Mouse (Mus musculus): ENCODE results near the gene Lmna.

Lmna gene

DNA sequence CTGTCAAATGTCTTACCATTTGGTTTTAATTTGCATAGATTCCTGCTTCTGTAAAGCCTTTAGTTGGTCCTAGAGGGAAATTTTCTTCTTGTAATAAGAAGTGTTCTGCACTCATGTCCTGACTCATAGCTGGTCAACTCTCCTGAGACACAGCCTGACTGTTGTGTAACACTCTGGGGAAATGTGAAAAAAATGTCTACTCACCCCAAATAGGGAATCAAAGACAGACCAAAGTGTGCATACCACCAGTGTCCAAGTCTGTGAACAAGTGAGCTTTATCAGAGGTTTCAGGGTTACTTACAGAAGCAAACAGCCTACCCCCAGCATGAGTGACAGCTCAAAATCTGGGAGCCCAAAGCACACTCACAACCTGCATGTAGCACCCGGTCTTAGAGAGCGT lies 44.6 kb downstream of the Lmna start:
- no peak for DNase-seq

DNA sequence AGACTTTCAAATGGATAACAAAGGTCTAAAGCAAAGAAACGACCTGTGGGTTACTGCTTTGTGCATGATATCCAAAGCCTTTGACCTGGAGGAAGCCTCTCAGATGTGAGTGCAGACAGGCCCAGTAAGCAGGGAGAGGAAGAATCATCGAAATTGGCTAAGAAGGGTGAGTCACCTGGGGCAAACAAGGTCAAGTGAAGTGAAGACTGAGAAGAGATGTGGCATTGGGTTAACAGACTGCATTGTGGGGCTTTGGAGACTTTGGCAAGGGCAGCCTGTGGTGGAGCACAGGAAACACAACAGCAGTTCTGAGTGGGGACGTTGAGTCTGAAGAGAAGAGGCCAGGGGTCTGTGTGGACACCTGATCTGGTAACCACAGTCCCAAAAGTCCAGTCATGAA lies 45.3 kb downstream of the Lmna start:
- no peak for DNase-seq

DNA sequence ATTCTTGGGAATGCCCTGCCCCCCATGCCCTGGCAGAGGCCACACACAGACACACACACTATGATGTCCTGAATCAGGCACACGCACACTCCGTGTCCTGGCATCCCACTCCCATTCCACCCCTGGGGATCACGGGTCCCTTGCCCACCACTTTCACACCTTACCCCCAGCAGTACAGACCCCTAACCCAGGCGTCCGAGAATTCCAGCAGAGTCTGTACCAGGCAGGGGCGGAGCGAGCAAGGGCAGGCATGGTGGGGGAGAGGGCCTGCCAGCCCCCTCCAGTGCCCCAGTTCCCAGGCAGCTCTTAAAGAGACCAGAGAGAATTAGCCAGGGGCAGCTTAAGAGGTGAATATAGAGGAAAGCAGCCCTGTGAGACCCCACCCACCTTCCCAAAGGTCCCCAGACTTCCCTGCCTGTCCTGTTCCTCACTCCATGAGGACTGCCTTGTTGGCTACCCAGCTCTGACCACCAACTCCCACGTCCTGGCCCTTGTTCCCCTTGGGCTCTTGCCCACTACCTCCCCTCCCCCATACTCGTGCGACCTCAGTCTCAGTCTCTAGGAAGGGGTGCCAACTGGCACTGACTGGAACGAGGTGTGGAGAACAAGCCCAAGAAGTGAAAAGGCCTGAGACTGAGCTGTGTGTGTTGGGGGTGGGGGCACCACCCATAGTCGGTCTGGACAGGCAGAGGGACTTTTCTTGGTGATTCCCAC lies 48.6 kb downstream of the Lmna start, which contains the start of gene Sema4a:
Gene Sema4a (minus strand): TSS at position 200 of the 714 bp plus-strand sequence.
- no peak for DNase-seq

DNA sequence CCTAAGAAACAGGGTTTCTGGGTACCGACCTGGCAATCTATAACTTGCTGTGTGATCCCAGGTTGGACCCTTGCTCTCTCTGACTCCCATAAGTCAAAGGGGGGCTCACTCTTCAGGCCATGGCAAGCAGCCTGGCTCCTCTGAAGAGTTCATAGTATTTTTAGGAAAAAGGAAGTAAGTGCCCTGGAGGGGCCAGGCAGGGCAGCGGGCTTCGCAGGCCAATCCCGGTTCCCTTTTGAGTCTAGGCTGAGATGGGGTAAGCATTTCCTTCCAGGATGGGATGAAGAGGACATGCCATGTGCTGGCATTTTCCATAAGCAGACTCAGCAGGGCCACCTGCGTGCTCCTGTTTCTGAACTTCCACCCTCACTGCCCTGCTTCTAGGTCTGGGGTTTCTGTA lies 49.7 kb downstream of the Lmna start:
- DNase-seq = no peak

DNA sequence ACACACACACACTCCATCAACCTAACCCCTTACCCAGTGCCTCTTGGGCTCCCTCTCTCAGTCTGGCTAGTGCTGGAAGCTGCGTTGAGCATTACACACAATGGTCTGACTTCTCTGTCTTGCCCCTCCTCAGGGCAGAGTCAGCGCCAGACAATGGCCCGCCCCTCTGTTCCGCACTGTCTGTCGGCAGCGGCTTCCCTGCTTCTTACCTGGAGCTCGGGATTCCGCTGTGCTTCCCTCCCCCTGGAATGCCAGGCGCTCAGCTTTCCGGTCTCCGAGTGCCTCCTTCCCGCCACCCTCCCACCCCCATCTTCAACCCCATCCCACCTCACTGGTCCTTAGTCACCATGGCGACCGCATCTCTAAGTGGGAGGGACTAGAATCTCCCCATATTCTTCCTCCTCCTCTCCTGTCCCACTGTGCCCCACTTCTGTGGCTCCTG lies 51.0 kb downstream of the Lmna start:
- no peak for DNase-seq

DNA sequence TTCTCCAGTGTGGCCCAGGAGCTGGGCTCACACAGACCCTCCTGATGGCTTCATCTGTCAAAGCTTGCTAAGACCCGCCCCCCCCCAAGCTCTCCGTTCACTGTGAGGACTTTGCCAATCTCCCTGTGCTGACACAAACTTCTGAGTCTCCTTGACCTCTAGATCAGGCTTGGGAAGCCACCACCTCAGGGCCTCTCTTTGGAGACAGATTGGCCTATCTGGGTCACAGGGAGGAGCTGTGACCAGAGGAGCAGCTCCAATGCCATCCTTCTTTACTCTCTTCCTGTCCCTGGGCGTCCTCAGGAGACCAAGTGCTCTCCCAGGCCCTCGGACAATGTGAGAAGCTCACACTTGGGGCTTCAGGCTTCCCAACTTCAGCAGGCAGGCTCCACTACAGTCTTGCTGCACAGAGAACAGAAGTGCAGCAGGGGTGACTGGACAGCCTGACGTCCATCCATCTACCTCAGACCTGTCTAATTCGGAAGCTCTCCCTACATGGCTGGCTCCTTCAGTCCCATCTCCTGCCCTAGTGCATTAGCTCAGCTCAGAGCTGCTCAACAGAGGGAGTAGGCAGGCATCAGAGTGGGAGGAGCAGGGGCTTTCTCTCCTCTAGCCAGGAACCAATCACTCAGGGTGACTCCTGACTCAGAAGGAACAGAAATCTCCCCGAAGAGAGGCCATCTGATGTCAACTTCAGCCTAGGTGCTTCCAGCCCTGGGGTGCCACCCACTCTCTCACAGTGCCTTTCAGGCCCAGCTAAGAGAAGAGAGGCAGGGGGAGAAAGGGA lies 52.8 kb downstream of the Lmna start:
- no peak for DNase-seq

DNA sequence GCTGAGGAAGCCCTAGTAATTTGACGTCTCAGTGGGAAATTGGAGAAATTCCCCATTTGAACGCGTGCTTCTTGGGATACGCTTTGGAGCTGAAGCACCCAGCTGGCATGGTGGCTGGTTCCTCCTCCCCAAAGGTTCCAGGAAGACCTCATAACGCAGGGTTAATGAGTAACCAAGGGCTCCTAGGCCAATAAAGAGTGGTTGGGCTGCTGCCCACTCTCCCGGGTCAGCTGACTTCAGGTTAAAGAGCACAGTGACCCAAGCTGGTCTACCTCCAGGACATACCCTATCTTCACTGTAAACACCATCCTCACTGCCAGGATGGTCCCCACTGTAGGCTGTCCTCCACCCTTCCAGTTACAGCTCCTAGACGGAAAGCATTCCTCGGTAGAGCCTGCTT lies 53.4 kb downstream of the Lmna start:
- no peak for DNase-seq

DNA sequence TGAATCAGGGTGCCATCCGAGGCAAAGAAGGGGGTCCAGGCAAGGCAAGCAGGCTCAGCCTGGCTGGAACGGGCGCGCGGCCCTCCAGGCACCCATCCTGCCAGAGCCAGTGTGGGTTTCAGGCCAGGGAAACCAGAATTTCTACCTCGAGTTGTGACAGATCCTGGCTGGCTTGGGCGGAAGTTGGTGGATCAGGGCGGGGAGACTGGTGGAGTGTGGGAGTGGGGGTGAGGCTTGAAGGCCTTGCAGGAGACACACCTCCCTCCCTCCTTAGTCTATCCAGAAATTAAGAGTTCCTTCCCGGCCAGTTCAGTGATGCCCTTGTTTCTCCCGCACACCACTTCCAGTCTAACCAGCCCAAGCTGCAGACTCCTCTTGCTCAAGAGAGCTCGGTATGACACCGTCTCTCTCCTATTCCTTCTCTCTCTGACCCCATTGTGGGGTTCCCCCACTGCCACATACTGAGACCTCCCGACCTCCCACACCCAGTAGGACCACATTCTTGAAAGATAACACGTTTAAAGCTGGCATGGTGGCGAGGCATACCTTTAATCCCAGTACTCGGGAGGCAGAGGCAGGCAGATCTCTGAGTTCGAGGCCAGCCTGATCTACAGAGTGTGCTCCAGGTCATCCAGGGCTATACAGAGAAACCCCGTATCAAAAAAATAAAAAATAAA lies 54.0 kb downstream of the Lmna start:
- DNase-seq = no peak

DNA sequence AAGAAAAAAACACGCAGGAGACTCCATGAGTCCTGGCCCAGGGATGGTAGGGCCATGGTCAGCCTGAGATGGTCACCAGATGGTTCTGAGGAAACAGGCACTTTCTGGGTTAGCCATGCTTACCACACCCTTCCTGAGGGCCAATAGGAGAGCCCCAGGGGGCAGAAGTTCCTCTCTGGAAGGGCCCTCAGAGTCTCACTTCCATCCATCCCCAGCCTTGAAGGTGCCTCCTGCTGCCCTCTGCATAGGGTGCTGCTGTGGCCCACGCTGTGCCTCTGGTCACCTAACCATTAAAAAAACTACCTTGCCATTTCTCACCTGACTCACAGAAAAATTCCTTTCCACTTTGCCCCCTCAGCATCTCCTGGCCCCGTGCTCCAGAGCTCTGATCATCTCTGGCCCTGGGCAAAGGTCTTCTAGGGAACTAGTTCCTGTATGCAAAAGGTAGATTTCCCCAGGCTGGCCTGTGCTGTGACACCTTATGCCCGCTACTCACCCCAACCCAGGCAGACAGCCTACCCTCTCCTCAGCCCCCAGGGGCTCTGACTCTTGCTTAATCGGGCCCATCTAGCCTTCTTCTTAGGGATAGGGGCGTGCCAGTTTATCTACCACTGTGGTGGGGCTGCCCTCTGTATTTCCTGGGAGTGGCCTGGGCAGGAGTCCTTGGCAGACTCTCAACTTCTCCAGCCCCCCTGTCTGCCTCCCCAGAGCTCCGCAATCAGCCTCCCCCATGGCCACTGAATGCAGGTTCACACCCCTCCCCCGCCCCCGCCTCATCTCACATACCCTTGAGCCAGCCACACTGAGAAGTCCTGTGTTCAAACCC lies 54.8 kb downstream of the Lmna start:
- no peak for DNase-seq

DNA sequence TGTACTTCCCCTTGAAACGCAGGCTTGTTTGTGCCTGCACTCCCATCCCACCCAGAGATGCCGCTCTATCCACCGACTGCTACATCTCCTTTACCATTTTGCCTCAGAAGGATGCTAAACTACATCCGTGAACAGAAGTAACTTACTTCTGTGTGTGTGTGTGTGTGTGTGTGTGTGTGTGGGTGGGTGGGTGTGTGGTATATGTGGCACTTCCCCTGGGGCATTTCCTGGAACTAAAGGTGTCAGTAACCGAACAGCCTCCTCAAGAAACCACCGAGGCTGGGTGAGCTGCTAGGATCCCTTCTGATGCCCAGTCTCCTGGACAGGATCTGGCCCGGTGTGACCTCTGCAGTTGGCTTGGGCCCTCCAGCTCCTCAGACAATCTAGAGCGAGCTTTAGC lies 55.8 kb downstream of the Lmna start:
- peak; percentile 69 for DNase-seq

DNA sequence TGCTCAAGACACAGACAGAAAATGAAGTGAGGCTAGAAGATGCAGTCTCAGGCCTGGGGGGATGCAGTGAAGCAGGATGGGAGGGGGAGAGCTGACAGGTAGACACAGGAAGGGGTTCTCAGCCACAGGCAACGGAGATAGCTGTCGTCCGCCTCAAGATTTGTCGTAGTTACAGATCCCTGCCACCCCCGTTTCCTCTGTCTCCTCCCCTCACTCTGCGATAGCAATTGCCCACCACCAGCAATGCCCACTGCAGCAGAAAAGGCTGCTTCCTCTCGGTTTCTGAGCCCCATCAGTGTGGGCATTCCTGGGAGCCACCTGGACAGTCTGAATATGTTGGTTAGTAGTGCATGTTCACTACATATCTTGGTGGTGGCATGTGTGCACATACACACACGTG lies 56.4 kb downstream of the Lmna start:
- peak; percentile 70 for DNase-seq

DNA sequence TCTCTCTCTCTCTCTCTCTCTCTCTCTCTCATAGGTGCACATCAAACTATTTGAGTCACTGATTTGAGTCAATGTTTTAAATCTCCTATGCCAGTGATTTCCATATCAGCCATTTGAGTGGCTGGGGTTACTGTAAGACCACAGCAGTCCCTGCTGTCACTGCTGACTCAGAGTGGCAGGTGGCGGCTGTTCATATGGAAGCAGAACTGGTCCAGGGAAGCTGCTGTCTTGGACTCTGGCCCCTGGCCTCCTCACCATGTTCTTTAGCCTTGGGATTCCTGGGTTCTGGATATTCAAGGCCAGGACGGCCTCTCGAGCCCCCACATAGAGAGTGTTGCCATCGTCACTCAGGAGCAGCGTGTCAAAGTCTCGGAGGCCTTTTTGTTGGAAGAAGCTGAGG lies 57.0 kb downstream of the Lmna start:
- DNase-seq = peak; percentile 7

DNA sequence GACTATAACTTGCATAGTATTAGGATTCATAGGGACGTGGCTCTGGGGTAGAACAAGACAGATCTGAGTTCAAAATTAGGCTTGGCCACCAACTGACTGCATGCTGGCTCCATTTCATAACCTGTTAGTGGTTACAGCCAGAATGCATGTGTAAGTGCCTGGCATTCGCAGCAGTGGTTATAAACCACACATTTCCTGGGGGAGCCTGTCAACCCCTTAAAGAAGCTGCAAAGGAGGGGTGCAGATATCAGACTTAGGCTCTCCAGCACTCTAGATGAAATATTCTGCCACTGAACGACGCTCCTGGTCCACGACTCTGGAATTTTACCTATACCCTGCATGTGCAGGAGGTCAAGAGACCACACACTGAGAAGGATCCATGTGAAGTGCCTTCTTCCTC lies 57.5 kb downstream of the Lmna start:
- peak; percentile 46 for DNase-seq

DNA sequence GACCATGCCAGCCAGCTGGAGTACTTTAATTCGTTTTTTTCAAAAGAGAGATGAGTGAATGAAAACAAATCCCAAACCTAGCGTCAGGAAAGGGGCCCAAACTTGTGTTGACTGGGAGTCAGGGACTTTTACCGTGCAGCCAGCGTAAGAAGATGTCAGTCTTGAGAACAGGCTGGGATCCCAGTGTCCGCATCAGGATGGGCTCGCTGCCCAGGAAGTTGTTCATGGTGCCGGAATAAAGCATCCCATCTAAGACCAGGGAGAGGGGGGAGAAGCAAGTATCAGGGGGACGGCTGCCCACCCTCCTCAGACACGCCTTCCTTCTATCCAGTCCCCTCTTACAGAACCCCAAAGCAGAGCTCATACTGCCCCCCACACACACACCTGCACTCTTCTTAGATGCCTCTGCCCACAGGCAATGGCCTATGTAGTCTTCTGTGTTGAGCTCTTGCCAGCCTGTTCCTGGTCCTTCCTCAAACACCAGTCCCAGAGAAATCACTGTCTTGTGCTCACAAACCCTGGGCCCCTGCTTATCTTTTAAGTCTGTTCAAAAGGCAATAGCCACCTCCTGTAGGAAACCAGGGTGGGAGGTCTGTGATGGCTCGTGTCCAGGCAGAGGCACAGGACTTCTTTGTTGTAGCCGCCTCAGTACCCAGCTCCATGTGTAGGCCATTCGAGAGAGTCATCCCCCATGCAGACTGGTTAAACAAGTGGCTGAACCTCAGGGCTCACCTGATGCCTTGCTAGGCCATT lies 59.2 kb downstream of the Lmna start:
- no peak for DNase-seq

DNA sequence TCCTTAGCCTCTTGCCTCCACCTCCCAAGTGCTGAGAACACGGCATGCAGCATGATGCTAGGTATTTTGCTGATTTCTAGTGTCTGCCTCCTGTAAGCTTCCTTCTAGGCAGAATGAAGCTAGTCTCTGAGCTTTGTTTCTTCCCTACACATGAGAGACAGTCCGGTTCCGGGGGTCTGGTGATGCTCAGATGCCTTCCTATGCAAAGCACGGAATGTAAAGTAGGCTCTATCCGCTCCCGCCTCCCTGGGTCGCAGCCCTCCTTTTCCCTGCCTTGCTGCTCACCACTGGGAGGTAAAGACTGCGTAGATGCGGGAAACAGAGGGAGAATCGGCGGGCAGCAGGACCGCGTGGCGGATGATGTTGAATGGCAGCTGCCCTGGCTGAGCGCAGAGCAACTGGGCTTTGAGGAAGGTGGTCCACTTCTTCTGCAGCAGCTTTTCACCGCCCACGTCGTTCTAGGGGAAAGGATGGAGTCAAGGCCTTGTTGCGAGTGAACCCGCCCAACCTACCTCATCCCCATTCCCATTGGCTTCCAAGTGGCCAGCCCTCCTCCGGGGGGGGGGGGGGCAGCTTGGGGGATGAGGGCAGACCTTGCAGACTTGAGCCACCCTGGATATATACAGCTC lies 60.2 kb downstream of the Lmna start:
- DNase-seq = no peak

DNA sequence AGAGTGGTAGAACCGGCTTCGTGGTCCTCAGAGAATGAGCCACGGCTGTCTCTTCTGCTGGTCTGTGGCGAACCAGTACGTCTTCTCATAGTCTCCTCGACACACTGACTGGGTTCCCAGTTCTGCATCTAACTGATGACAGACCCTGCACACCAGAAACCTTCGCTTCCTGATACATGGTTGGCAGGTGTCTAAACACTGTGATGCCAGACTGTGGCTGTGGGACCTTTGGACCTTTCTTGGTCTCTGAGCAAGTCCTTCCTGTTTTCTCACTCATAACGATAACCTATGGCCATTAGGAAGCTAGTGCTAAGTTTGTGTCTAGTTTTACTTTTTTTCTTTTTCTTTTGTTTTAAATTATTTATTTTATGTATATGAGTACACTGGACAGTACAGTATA lies 61.3 kb downstream of the Lmna start:
- no peak for DNase-seq

DNA sequence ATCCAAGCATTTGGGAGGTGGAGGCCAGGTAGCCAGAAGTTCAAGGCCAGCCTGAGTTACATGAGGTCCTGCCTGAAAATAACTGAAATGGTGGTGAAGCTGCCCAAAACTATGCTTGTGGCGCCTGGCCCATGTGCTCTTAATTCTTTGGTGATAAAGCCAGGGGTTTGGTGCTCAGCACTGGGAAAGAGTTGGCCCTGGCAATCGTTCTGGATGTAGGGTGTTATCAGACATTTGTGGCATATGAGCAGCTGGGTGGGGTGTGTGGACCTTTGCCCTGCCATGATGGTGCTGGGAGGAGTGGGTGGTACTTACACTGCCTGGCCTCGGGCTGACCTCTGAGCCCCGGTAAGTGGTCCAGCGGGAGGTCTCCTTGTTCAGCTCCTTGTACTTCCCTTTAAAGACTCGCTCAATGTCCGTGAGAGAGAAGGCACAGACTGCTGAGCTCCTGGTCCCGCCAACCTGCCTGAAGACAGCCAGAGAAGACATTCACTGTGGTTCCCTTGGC lies 62.0 kb downstream of the Lmna start:
- DNase-seq = no peak

DNA sequence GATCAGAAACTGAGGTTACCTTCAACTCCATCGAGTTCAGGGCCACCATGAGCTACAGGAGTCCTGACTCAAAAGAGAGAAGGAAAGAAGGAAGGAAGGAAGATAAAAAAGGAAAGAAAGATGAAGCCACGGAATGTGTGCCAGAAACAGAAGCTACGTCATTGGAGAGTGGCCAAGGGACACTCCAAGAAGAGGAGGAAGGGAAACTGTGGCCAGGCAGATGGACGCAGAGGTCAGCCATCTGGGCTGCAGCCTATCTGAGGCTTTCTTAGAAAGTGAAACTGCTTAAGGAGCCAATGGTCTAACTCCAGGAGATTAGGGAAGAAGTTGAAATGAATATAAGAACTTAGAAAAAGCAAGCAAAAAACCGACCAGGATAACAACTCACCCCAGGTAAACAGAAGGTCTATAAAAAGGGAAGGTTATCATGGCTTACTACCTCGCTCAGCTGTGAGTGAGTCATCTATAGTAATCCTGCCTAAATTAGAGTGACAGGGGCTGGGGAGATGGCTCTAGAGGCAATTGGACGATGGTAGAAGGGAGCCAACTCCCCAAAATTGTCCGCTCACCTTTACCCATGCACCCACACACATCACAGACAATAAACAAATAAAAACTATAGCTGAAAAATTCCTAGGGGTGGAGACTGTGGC lies 63.2 kb downstream of the Lmna start:
- DNase-seq = no peak

DNA sequence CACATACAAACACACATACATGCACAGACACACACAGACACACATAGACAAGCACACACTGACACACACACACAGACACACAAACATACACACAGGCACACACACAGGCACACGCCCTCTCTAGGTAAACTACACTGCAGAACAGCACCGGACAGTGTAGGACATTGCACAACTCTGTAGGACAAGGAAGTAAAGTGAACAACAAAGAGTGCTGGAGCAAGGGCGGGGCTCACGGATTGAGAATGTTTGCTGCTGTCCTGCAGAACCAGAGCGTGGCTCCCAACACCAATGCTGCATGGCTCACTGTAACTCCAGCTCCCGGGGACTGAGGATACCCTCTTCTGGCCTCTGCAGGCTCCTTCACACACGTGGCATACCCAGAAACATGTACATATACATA lies 66.9 kb downstream of the Lmna start:
- DNase-seq = no peak

DNA sequence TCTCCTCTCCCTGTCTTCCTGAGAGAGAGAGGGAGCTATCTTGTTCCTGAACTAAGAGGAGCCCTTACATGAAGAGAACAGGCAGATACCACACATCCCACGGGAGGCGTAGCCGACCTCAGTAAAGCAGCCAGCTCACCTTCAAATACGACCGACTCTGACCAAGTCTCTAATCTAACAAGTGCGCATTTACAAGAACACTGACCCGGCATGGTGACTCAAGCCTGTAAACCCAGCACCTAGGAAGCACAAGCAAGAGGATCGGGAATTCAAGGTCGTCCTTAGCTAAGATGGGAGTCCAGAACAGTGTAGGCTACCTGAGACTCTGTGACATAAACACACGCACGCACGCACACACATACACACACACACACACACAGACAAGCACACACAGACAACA lies 67.3 kb downstream of the Lmna start:
- no peak for DNase-seq
